13 mouse cellular contexts compared by ENCODE assay signal in genomic region chr4:70449668-70450067, GRCm38 (mm10). TPM values are rescaled to one million over a fixed set of nuclear protein-coding genes. Genes with fewer than 3 reads are reported as not detected.
A peak's percentile ranks its signal among the peaks of the same experiment; 100 is the strongest.
DNase-seq lines count a peak whose midpoint lies in the region; ATAC-seq and TF ChIP-seq lines count a peak whose summit lies in the region.
"Had no signal": no experiment of that assay in that cellular context is flagged by ENCODE, and none has a peak within 500 bp of the region (broad histone marks: within the 10 kb centered on the region; RNA-seq: fewer than 3 reads in every experiment).

No protein-coding gene starts in this region.

- no peaks in the 10 kb centered on the region for H3K4me1 ChIP-seq in ES-E14 (ENCODE audit: control insufficient read depth in 2 of 2, insufficient read depth in 2 of 2, low read length in 2 of 2, poor library complexity in 1 of 2)
- no peaks in the 10 kb centered on the region for H3K4me1 ChIP-seq in liver, postnatal 0 days (ENCODE audit: insufficient read depth)
- H3K4me1 ChIP-seq: hindbrain, embryonic 15.5 days; midbrain, embryonic 13.5 days; neural tube, embryonic 15.5 days had no signal

- no peak overlapping the region for H3K4me2 ChIP-seq in liver, postnatal 0 days (ENCODE audit: low read depth, low read length)
- H3K4me2 ChIP-seq: heart, embryonic 11.5 days; hindbrain, embryonic 15.5 days; midbrain, embryonic 13.5 days; neural tube, embryonic 15.5 days had no signal

- DNase-seq in left cerebral cortex, adult 2 months (ENCODE audit: extremely low spot score in 1 of 2, low spot score in 2 of 2): no peak
- DNase-seq in left cerebral cortex, postnatal 36 days (ENCODE audit: low spot score in 2 of 2): no peak
- peak; percentile 22 to 28 for DNase-seq in B cell, adult 2 months
- DNase-seq in ES-E14 (ENCODE audit: low read depth, low spot score) (peak; percentile 16), MN1 (ENCODE audit: low spot score) (no peak)
- DNase-seq in liver, postnatal 0 days: no peak
- DNase-seq in right cerebral cortex, postnatal 10 days (ENCODE audit: low spot score in 2 of 2): no peak
- DNase-seq: lung, adult 2 months; right cerebral cortex, postnatal 4 days had no signal

- no peak for TF ChIP-seq EP300 in liver, postnatal 0 days (IDR thresholded peaks at IDR 0.05; ENCODE audit: low read depth)

- H3K27ac ChIP-seq in left cerebral cortex, adult 2 months: no peak overlapping the region
- no peak overlapping the region for H3K27ac ChIP-seq in ES-E14 (ENCODE audit: insufficient read depth, low read depth, low read length, poor library complexity, severe bottlenecking)
- no peak overlapping the region for H3K27ac ChIP-seq in liver, postnatal 0 days (ENCODE audit: low read depth)
- H3K27ac ChIP-seq: hindbrain, embryonic 15.5 days; midbrain, embryonic 13.5 days; neural tube, embryonic 15.5 days had no signal

- H3K9ac ChIP-seq in ES-E14 (ENCODE audit: insufficient read depth, low read depth, low read length, poor library complexity, severe bottlenecking): no peak overlapping the region
- no peak overlapping the region for H3K9ac ChIP-seq in liver, postnatal 0 days (replicated peaks)
- H3K9ac ChIP-seq: hindbrain, embryonic 15.5 days; midbrain, embryonic 13.5 days; neural tube, embryonic 15.5 days had no signal

- H3K36me3 ChIP-seq in ES-E14 (ENCODE audit: control insufficient read depth, insufficient read depth, low read length, poor library complexity, severe bottlenecking): no peaks in the 10 kb centered on the region
- peaks cover 5% of the 10 kb centered on the region; the same call in 1 of the 2 replicates for H3K36me3 ChIP-seq in liver, postnatal 0 days (replicated peaks; ENCODE audit: insufficient read depth, low read length)
- H3K36me3 ChIP-seq: neural tube, embryonic 15.5 days had no signal

- H3K27me3 ChIP-seq in liver, postnatal 0 days (ENCODE audit: insufficient read depth, low read length): no peaks in the 10 kb centered on the region
- H3K27me3 ChIP-seq: hindbrain, embryonic 15.5 days; midbrain, embryonic 13.5 days; neural tube, embryonic 15.5 days had no signal

- no peak overlapping the region for H3K4me3 ChIP-seq in left cerebral cortex, adult 2 months
- no peak overlapping the region for H3K4me3 ChIP-seq in ES-E14 (ENCODE audit: insufficient read depth in 1 of 2, low read depth in 1 of 2, low read length in 2 of 2, poor library complexity in 1 of 2, severe bottlenecking in 1 of 2)
- H3K4me3 ChIP-seq in liver, postnatal 0 days (ENCODE audit: low read depth, low read length): no peak overlapping the region
- H3K4me3 ChIP-seq: hindbrain, embryonic 15.5 days; midbrain, embryonic 13.5 days; neural tube, embryonic 15.5 days had no signal

- in situ Hi-C loops in ES-E14 (cut with MboI; ENCODE audit: low sequenced_read_pairs in 2 of 2, unreplicated experiment in 2 of 2): no loop called here

- no peak for ATAC-seq in liver, postnatal 0 days
- ATAC-seq: midbrain, embryonic 13.5 days had no signal

- intact Hi-C loops in left cerebral cortex, adult 2 months (cut with DNase I): loop anchor here (2.0 kb wide), 2 partner anchors 85 to 151 kb away; partner anchors contain the start of gene Megf9
- intact Hi-C loops in left cerebral cortex, postnatal 36 days (cut with DNase I): loop anchor here (5.0 kb wide), 2 partner anchors 83 to 153 kb away; partner anchors contain the start of gene Megf9

- 64% methylated on average over 1 of the region's 1 CpGs for WGBS in liver, postnatal 0 days (ENCODE audit: insufficient replicate concordance)

- no peaks in the 10 kb centered on the region for H3K9me3 ChIP-seq in ES-E14 (ENCODE audit: control insufficient read depth, insufficient read depth, low read depth, low read length)
- no peaks in the 10 kb centered on the region for H3K9me3 ChIP-seq in liver, postnatal 0 days (ENCODE audit: low read length)
- H3K9me3 ChIP-seq: hindbrain, embryonic 15.5 days; midbrain, embryonic 13.5 days; neural tube, embryonic 15.5 days had no signal

- TF ChIP-seq CTCF in left cerebral cortex, adult 2 months (IDR thresholded peaks at IDR 0.05): peak; percentile 37
- TF ChIP-seq CTCF in liver, postnatal 0 days (IDR thresholded peaks at IDR 0.05; ENCODE audit: low read depth): peak; percentile 48

TF ChIP-seq in ES-E14, 5 proteins besides CTCF, POLR2A, EP300 and RAD21:
- TF ChIP-seq HCFC1 (IDR thresholded peaks at IDR 0.05; ENCODE audit: borderline replicate concordance, insufficient read depth, low read length) (no peak), ZNF384 (IDR thresholded peaks at IDR 0.05; ENCODE audit: low read depth, low read length) (no peak), MAFK (IDR thresholded peaks at IDR 0.05; ENCODE audit: insufficient read depth, low read depth, low read length) (no peak), ZC3H11A (IDR thresholded peaks at IDR 0.05; ENCODE audit: borderline replicate concordance, low read depth, low read length) (no peak), CHD2 (IDR thresholded peaks at IDR 0.05; ENCODE audit: low read depth, low read length) (no peak)

RNA-seq across cellular contexts. Expression of gene Cdk5rap2, which starts 39.4 kb away (rescaled TPM):
- 10 to 100 TPM; 10.3 to 10.7 TPM for total RNA-seq in left cerebral cortex, adult 2 months (2021)
- 10 to 100 TPM in 1 of 2 experiments, 1 to 10 TPM in 1; 6.8 to 10.0 TPM for total RNA-seq in left cerebral cortex, postnatal 36 days (2021)
- 23.9 and 35.3 TPM in 2 replicates for total RNA-seq in ES-E14 (2012; rRNA removed)
- polyA plus RNA-seq in liver, postnatal 0 days (2015; fragmentation: Nextera tagmentation; extraction: Ambion mirVana): 3.3 and 3.4 TPM in 2 replicates

Comparison
In these comparisons a context has a peak if more than half of its experiments do, and no peak if none do; other contexts are left out.
1. DNase-seq: peak in B cell, adult 2 months (2 of 2) and ES-E14 (single experiment); none in left cerebral cortex, adult 2 months (0 of 2), left cerebral cortex, postnatal 36 days (0 of 2), liver, postnatal 0 days (single experiment), MN1 (single experiment) and right cerebral cortex, postnatal 10 days (0 of 2).